Mouse (Mus musculus) lung, embryonic 14.5 days (tissue): ENCODE results near the gene Dct. TPM values are rescaled to one million over a fixed set of nuclear protein-coding genes. Genes with fewer than 3 reads are reported as not detected.

Source experiments
- ATAC-seq: fragments of 200-750 bp; cut with Nextera tagmentation; 2 replicates; pipeline ENCODE4 v1.8.0; 2017; ENCODE audit warnings: mild to moderate bottlenecking, moderate TSS enrichment, moderate library complexity; ENCODE audit not compliant: insufficient read depth
- DNase-seq: peaks from one replicate; pipeline ENCODE4 v3.0.0-alpha.2; 2015
- H3K27ac ChIP-seq: fragments of 300-500 bp; sonication (generic); 2 replicates; pipeline ENCODE4 v1.5.1; 2014; ENCODE audit warnings: low read depth, mild to moderate bottlenecking, moderate library complexity
- H3K27me3 ChIP-seq: fragments of 300-500 bp; sonication (generic); 2 replicates; pipeline ENCODE4 v1.6.1; 2014; ENCODE audit warnings: low read length, control low read depth; ENCODE audit not compliant: insufficient read depth
- H3K36me3 ChIP-seq: fragments of 300-500 bp; sonication (generic); 2 replicates; pipeline ENCODE4 v1.6.1; 2014; ENCODE audit warnings: control low read depth; ENCODE audit not compliant: insufficient read depth
- H3K4me1 ChIP-seq: fragments of 300-500 bp; sonication (generic); 2 replicates; pipeline ENCODE4 v1.6.1; 2014; ENCODE audit warnings: antibody characterized with exemption, control low read depth; ENCODE audit not compliant: insufficient read depth
- H3K4me2 ChIP-seq: fragments of 300-500 bp; sonication (generic); 2 replicates; pipeline ENCODE4 v1.6.1; 2014; ENCODE audit warnings: mild to moderate bottlenecking
- H3K4me3 ChIP-seq: fragments of 300-500 bp; sonication (generic); 2 replicates; pipeline ENCODE4 v1.5.1; 2014; ENCODE audit warnings: low read depth, low read length
- H3K9ac ChIP-seq: fragments of 300-500 bp; sonication (generic); 2 replicates; pipeline ENCODE4 v1.6.1; 2014
- H3K9me3 ChIP-seq: fragments of 300-500 bp; sonication (generic); 2 replicates; pipeline ENCODE4 v1.6.1; 2016; ENCODE audit warnings: low read depth, low read length, control low read depth
- CTCF ChIP-seq: IDR thresholded peaks from 2 replicates; pipeline ENCODE4 v1.5.1; 2016; ENCODE audit warnings: antibody characterized with exemption, low read depth
- WGBS: fragments of 180-500 bp; shearing (Covaris S2); extraction: QIAGEN DNeasy Blood & Tissue Kit; methylation state at CpG from one replicate; pipeline ENCODE4 v1.1.7; 2014; 5-methylcytosine and 5-hydroxymethylcytosine counted together
- polyA plus RNA-seq: library from polyadenylated mRNA; unstranded; fragments of >200 nt; fragmentation: Nextera tagmentation; extraction: Ambion mirVana; gene quantifications from 2 replicates; pipeline ENCODE4 v1.2.1, GENCODE M21; 2014

The Dct gene
- polyA plus RNA-seq, 1 experiment from 2014 or later: 1.2 TPM

- no peak overlapping the region for H3K4me3 ChIP-seq
- TF ChIP-seq CTCF: no peak
- no peaks in the 10 kb centered on the region for H3K4me1 ChIP-seq
- no peaks in the 10 kb centered on the region for H3K27me3 ChIP-seq
- no peak for DNase-seq
- H3K4me2 ChIP-seq: no peak overlapping the region
- WGBS: 91% methylated on average over 5 of the region's 5 CpGs
- no peaks in the 10 kb centered on the region for H3K36me3 ChIP-seq
- no peak overlapping the region for H3K27ac ChIP-seq
- H3K9me3 ChIP-seq: no peaks in the 10 kb centered on the region
- H3K9ac ChIP-seq: no peak overlapping the region
- ATAC-seq: no peak
Observed at GRCm38 (mm10) chr14:117972576-117972975, 79.5 kb downstream of the Dct start.

Other genes starting within 250 kb of the Dct start
- gene Tgds, start 80.5 kb upstream of the Dct start, polyA plus RNA-seq: 32.6 and 33.0 TPM in 2 replicates
- 64.2 and 66.8 TPM in 2 replicates for gene Gpr180, start 84.9 kb upstream of the Dct start, polyA plus RNA-seq
- gene Sox21, start 184.8 kb upstream of the Dct start, polyA plus RNA-seq: 1.2 and 1.4 TPM in 2 replicates
- gene Gm9376, start 214.7 kb upstream of the Dct start, polyA plus RNA-seq: not detected in 2 replicates